Mouse (Mus musculus) erythroid progenitor cell, adult 5-6 weeks (primary cell): ENCODE data around the gene Phactr3. TPM values are rescaled to one million over a fixed set of nuclear protein-coding genes. Genes with fewer than 3 reads are reported as not detected.

ENCODE experiments used
- ATAC-seq: replicated peaks from 2 replicates; pipeline ENCODE4 v1.8.0; 2016; ENCODE audit warnings: moderate number of reproducible peaks, mild to moderate bottlenecking, moderate TSS enrichment, inconsistent platforms; ENCODE audit not compliant: poor library complexity, low FRiP score, severe bottlenecking
- total RNA-seq, 2 experiments: library from RNA; stranded (forward) in 1 of 2; stranded (reverse) in 1 of 2; fragments of 150-400 nt in 1 of 2; fragments of 186-747, 209-891 nt in 1 of 2; gene quantifications; 2 replicates each; pipeline versions ENCODE4 v1.2.3 to v1.2.4; 2015 to 2017; ENCODE audit warnings: low replicate concordance in 2 of 2

Gene Phactr3
- total RNA-seq, 2 experiments from 2014 or later = not detected

DNA sequence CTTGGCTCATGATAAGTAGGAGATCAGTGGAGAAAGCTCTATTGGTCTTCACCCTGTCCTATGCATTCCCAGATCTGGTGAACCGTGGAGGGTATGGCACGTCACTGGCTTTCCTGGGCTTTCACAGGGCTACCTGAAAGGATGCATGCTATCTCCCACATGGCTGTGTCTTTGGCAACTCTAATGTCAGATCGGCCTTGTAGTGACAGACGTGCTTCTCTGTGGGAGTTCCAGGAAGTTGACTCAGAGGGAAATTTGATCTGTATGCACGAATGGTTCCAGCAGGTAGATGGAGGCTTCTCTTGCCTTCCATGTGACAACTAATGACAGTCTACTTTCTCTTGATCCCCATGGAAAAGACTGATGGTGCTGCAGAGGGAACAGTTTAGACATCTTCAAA lies 65.5 kb downstream of the Phactr3 start:
- no peak for ATAC-seq

DNA sequence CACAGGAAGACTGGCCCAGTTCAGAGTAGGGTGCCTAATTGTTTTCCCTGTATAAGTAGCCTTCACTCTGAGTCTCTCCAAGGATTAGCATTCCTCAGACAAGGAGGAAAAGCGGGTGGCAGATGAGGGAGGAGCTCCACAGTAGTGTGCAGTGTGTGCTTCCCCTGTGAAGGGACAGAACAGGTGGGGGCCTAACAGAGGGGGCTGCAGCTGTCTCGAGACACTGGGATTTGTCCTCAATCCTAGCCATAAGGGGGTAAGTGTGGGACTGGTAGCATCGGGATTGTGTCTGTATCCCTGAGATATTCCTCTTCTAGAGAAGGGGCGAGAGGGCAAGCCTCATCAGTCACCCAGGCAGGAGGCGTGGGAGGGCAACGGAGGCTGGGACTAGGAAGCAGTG lies 66.1 kb downstream of the Phactr3 start:
- ATAC-seq = no peak

DNA sequence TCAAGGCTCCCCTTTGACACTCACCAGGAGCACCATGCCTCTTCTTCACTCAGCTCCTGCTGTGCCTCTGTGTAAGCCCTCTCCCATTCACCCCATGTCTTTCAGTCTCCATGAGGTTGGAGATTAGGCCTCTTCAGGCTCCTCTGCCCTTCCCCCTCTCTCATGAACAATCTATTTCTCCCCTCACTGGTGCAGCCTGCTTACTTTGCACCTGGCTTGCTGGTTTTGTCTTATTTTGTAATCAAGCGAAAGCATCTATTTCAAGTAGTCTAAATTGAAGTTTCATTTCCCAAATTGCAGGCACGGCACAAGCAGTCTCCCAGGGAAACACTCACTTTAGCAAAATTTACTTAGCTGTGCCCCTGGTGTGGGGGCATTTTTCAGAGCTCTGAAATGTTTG lies 70.2 kb downstream of the Phactr3 start:
- no peak for ATAC-seq

DNA sequence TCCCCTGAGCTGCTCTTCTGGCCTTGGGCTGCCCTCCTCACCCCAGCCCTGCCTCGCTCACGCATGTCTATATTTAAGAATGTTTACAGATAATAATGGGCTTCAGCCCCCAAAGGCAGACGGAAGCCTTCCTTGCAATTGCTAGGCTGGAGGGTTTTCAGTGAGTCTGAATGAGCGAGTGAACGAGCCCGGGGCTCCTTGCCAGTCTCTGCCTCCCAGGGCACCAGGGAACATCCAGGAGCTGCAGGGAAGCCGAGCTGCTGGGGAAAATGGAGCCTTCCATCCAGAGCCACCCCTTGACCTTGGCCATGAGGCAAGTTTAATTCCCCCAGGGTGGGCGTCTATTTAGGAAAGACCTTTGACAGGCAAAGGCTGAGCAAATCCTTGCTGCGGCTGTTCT lies 74.1 kb downstream of the Phactr3 start:
- no peak for ATAC-seq

DNA sequence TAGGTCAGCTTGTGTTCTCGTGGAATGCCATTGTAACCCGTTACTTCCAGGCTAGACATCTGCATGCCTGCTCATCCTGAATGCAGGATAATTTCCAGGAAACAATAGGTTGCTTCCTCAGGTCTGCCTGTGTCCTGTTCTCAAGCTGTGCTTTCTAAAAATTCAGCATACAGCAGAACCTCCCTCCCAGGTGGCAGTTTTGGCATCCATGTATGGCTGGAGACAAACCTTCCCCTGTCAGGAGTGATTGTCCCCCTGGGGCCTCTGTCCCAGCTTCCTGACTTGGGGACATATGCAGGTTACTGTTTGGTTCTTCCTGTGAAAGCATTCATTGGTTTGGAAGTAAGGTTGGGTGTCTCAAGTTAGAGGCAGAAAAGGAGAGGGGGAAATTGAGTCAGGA lies 74.7 kb downstream of the Phactr3 start:
- no peak for ATAC-seq

DNA sequence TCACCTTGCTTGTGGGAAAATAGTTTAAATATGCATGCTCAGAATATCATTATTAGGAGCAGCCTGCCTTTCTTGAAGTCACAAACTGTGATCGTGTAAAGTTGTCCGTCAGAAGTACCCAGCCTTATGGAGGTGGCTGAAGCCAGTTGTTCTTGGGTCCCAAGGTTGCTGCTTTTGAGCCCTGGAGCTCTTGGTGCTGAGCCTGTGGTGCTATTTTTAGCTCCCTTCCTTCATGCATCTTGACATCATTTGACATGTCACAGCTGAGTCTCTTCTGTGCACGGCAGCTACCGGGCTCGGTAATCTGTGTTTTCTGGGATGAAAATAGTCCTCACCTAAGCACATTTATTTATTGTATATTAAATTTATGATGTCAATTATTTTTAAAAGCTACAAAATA lies 76.1 kb downstream of the Phactr3 start:
- no peak for ATAC-seq

DNA sequence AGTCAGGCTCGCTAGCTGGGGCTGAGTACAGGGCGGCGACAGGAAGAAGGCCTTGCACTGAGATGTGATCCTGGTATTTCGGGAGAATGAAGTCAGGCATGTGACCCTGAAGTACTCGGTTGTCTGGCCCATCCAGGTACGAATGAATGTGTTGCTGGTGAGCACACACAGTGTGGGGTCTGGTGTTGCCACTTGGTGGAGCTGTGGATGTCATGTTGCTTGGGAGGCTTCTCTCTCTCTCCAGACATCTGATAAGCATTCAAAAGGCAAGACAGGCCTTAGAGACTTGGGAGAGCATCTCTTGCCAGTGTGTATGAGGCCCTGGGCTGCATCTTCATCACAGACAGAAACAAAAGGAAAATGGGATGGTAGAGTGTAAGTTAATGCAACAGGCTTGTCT lies 77.3 kb downstream of the Phactr3 start:
- no peak for ATAC-seq

DNA sequence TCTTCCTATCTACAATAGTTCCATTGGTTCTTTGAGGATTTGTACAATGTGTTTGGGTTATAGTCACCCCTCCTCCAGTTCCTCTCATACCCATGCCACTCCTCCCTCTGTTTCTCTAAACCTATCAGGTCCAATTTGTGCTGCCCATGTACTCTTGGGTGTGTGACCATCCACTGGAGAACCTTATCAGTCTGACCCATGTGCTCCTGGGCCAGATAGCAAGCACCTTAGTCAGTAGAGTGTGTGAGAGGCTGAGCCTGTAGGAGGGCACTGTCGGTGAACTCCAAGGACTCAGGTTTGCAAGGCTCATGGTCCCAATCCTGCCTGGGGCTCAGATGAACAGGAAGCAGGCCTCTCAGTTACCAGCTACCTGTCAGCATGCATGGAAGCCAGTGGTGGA lies 78.8 kb downstream of the Phactr3 start:
- ATAC-seq = no peak

DNA sequence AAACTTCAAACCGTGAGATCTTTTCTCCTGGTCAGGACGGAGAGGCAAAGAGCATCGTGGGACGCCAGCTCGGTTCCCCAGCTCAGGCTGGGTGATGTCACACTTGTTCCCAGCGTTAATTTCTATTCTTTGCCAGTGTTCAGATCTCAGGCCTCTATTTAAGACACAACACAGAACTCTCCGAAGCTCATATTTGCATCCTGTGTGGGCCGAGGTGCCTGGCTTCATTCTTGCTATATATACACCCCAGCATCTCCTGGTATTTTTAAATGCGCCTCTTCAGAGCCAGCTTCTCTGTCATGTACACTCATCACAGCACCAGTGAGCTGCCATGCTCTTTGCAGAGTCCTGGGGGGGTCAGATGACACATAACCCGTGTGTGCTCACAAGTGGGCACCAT lies 85.7 kb downstream of the Phactr3 start:
- ATAC-seq = no peak

DNA sequence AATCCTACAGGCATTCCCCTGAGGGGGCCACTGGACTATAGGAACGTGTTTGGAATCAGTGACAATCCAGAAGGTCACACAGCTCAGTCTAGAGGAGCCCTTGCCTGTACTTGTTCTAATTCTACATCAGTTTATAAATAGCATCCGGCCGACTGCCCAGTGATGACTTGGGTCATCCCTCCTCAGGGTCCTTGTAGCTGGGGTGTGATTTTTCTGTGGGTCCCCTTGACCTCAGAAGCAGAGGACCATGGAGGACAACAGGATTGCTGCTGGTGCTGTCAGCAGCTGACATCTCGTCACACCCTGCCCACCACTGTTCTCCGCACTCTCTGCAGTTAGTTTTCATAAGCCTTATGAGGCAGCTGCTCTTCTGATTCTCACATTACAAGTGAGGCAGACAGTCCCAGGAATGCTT lies 89.4 kb downstream of the Phactr3 start:
- no peak for ATAC-seq

DNA sequence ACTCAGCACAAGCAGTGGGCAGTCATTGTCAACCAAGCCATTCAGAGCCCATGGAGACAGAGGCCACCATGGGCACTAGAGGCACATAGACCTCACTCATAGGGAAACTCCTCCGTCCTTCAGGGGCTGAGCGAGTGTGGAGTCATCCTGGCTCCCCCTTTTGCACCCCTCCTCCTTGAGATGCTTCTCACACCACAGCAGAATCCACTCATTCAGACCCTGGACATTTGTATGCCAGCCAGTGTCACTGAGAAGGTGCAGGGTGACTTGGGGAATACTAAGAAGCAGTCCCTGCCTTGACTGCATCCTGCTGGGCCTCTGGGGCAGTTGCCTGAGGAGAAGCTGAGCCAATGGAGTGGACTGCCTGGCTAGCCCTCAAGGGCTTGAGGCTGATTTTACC lies 95.1 kb downstream of the Phactr3 start:
- no peak for ATAC-seq

DNA sequence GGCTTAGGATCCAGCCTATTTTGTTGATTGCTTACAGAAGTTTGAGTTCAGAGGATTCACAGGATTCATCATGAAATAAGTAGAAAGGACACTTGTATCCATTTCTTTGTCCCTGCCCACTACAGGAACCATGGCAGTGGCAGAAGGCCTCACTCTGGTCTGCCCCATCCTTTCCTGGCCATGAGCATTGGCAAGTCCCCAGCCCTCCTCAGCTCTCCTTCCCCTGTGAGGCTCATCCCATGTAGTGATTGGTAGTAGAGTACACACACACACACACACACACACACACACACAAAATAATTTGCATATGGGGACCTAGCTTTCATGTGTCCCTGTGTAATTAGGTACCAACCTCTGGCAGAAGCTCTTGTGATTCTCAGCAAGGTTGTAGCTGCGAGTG lies 95.8 kb downstream of the Phactr3 start:
- ATAC-seq = no peak

DNA sequence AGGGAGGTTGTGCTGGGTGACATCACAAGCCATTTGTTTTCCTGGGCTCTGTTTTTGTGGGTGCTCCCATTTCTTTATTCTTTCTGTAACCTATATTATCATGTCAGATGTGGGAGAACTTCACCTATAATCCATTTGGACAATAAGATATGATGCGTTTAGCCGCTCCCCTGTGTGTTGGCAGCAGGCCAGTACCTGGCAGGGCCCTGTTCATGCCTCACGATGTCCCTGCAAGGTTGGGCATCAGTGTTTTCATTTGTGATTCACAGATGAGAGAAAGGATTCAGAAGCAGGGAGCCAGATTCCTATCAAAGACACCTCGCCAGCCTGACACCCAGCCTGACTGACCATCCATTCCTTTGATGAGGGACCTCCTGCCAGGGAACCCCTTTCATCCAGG lies 99.7 kb downstream of the Phactr3 start:
- ATAC-seq = no peak

DNA sequence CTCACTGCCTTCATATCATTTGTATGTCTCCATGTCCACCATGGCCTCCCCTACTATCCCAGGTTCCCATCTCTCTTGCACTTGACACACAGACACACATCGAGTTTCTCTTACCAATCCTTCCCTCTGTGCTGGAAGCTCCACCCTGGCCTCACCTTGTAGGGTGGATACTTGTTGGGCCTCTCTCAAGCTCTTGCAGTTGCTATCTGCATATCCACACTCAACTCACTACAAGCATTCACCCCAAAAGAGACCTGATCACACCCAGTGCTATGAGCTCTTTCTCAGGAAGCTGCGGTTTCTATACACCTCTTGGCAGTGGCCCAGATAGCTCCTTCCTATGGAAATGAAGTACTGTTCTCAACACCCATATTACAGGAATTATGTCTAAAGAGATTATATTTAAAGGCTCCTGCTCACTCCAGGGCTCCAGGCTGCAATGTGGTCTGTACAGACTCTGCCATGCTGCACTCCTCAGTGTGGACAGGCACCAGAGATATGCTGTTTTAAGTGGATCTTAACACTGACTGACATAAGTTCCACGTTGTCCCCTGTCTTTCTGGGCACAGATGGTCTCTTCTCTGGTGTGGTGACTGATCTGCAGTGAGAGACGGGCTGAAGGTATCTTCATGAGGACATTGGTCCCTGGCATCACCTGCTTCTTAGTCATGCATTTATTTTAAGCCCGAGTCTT lies 100.8 kb downstream of the Phactr3 start:
- no peak for ATAC-seq

DNA sequence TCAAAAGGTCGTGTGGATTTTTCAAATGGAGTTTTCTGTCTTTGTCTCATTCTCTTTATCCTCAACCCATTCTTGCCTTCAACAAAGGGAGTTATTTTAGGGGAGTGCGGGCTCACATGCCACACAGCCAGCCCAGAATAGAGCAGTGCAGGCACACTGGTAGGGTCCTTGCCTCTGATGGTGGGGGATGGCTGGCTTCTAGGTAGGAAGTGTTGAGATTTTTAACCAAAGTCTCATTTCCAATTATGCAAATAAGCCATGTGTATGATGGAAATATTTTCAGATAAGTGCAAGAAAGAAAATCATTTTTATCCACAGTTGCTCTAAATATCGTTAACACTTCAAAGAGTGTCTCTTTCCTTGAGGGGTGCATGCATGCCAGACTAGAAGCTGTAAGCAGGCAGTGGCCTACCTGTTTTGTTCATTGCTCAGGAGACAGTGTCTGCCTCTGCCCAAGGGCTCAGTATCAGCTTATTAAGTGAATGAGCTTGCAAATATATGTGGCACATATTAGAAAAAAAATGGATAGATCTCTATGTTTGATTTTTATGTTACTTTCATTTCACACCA lies 101.5 kb downstream of the Phactr3 start:
- no peak for ATAC-seq

DNA sequence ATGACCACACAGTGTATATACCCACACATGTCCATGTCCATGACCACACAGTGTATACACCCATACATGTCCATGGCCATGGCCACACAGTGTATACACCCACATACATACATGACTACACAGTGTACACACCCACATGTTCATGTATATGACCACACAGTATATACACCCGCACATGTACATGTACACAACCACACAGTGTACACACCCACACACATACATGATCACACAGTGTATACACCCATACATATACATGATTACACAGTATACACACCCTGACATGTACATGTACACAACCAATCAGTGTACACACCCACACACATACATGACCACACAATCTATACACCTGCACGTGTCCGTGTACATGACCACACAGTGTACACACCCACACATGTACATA lies 102.2 kb downstream of the Phactr3 start:
- ATAC-seq = no peak

DNA sequence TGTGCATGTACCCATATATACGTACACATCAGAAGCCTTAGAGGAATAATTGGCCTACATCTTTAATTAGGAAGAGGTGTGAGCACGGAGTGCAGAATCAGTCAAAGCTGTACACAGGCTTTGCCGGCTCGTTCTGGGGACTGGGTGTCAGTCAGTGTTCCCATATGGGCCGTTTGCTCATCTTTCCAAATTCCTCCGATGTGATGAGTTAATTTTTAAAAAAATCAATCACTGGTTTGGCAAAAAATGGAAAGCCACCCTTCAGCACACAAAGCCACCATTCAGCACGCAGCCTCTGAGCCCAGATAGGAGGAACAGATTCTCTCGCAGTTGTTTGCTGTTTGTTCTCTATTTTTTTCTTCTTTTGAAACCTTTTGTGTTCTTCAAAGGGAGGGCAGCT lies 110.5 kb downstream of the Phactr3 start:
- no peak for ATAC-seq

DNA sequence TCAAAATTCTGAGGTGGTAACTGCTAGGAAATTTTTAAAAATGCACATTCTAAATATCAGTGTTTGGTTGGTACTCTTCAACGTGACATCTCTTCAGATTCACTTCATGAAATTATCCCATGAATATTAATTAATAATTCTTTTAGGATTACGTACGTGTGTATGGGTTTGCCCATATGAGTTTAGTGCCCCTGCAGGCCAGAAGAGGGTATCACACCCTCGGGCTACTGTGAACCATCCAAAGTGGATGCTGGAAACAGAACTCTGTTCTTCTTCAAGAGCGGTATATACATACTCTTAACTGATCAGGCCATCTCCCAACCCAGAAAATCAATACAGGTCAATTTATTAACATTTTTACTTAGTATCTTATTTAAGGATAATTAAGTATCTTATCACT lies 114.7 kb downstream of the Phactr3 start:
- no peak for ATAC-seq

DNA sequence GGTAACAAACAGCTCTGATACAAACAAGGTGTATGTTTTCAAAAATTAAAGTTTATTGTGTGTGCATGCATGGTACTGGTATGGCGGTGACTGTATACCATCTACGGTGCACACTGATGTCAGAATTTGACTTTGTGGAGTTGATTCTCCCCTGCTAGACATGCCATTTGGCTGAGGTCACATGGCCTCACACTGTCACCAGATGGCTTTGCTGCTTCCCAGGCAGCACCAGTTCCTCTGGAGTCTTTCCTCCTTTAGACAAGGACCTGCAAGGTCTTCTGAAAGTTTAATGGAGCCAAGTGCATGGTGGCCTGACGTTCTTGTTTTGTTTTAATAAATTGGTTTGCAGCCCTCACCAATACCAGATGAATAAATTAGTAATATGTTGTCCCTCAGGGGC lies 118.3 kb downstream of the Phactr3 start:
- ATAC-seq = no peak

DNA sequence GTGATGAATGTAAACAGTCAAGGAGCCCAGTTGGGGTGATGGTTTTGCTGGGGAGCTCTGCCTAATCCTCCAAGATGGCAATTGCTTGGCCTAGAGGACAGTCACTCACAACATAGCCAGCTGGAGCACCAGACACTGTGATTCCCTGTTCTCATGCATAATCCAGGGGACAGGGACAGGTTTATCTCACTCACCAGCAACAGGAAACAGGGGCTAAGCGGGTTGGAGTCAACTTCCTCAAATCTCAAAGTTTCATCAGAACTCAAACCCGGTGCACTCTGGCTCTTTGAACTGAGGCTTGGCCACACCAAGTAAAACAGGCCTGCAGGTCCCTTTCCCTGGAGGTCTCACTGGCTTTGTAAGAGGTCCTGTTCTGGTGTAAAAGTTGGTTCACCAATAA lies 119.7 kb downstream of the Phactr3 start:
- no peak for ATAC-seq

DNA sequence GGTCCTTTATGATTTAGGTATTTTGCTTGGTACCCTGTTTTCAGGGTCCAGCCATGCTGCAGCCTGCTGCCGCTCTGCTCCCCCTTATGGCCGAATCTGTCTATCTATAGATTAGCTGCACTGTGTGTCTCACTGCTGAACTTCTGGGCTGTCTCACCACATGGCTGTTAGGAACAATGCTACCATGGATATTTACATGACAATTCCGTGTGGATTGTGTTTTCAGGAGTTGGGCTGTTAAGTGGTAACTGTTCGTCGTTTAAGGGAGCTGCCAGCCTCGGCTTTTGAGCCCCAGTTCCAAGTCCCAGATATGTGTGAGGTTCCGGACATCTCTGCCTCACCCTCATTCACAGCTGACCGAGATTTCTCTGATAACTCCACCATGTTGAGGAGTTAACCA lies 122.1 kb downstream of the Phactr3 start:
- ATAC-seq = no peak

DNA sequence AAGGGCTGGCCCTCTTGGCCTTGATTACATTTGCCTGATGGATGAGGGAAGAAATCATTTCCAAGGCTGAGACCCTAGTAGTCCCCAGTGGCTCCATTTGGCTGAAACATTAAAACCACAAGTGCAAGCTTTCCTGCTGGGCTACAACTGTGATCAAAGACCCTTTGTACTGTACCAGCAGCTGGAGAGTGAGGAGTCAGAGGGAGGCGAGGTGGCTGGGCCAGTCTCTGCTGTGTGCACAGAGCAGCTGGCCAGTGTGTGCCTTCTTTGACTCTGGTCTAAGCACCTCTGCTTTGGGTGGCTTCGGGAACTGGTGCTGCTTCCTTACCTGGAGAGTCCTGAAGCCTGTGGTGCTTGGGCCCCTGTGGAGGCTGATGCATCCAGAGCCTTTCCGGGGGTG lies 122.6 kb downstream of the Phactr3 start:
- ATAC-seq = no peak
